Mouse (Mus musculus) frontal cortex, adult 2 months (tissue): ENCODE measurements at regions not wholly inside any gene's neighbourhood (a gene's known extent, or its start where the extent isn't known, plus 50 kb on each side); places are given as distances from the start of the nearest gene placed in this dataset.

Experiments
- DNase-seq, 2 experiments: peaks; one replicate each; pipeline ENCODE4 v3.0.0; 2022; ENCODE audit warnings: low spot score in 1 of 2; ENCODE audit errors: extremely low spot score in 1 of 2

- DNase-seq: no peak
These were observed 180.7 kb upstream of the Camk1g start for GRCm38 (mm10) chr1:193550761-193551160.

- no peak for DNase-seq
These were observed 177.3 kb upstream of the Camk1g start for GRCm38 (mm10) chr1:193547356-193547755.

- no peak for DNase-seq
These were observed 175.9 kb upstream of the Camk1g start for GRCm38 (mm10) chr1:193546044-193546432.

- no peak for DNase-seq
These were observed 175.4 kb upstream of the Camk1g start for GRCm38 (mm10) chr1:193545406-193546043.

- no peak for DNase-seq
These were observed 174.7 kb upstream of the Camk1g start for GRCm38 (mm10) chr1:193544804-193545203.

- DNase-seq: no peak
These were observed 173.7 kb upstream of the Camk1g start for GRCm38 (mm10) chr1:193543834-193544233.

- DNase-seq: no peak
These were observed 173.2 kb upstream of the Camk1g start for GRCm38 (mm10) chr1:193543284-193543683.

GRCm38 (mm10) chr1:193541934-193542580 is 172.0 kb upstream of the Camk1g start:
- DNase-seq: no peak

GRCm38 (mm10) chr1:193541281-193541680 is 171.2 kb upstream of the Camk1g start:
- DNase-seq: no peak

GRCm38 (mm10) chr1:193540486-193540885 is 170.4 kb upstream of the Camk1g start:
- DNase-seq: no peak

- DNase-seq: peak in 1 of 2 experiments; percentile 10
These were observed 169.2 kb upstream of the Camk1g start for GRCm38 (mm10) chr1:193539261-193539660.

GRCm38 (mm10) chr1:193538425-193538824 is 168.3 kb upstream of the Camk1g start:
- DNase-seq: no peak

- no peak for DNase-seq
These were observed 167.5 kb upstream of the Camk1g start for GRCm38 (mm10) chr1:193537616-193538015.

GRCm38 (mm10) chr1:193536552-193536951 is 166.5 kb upstream of the Camk1g start:
- DNase-seq: no peak

GRCm38 (mm10) chr1:193534449-193534848 is 164.4 kb upstream of the Camk1g start:
- no peak for DNase-seq

- DNase-seq: no peak
These were observed 156.4 kb upstream of the Camk1g start for GRCm38 (mm10) chr1:193526501-193526900.

GRCm38 (mm10) chr1:193522007-193522406 is 151.9 kb upstream of the Camk1g start:
- no peak for DNase-seq

GRCm38 (mm10) chr1:193518840-193519239 is 148.7 kb upstream of the Camk1g start:
- DNase-seq: no peak

GRCm38 (mm10) chr1:193517968-193518367 is 147.9 kb upstream of the Camk1g start:
- no peak for DNase-seq

GRCm38 (mm10) chr1:193517293-193517692 is 147.2 kb upstream of the Camk1g start:
- DNase-seq: no peak

GRCm38 (mm10) chr1:193516395-193516794 is 146.3 kb upstream of the Camk1g start:
- no peak for DNase-seq

GRCm38 (mm10) chr1:193513929-193514710 is 144.0 kb upstream of the Camk1g start:
- no peak for DNase-seq
